Mouse (Mus musculus): Measurements from ENCODE around the gene Scaper. TPM values are rescaled to one million over a fixed set of nuclear protein-coding genes. Genes with fewer than 3 reads are reported as not detected.

Gene Scaper
- 9.3 and 9.4 TPM in 2 replicates for polyA plus RNA-seq (2015; fragmentation: Nextera tagmentation; extraction: Ambion mirVana)

DNA sequence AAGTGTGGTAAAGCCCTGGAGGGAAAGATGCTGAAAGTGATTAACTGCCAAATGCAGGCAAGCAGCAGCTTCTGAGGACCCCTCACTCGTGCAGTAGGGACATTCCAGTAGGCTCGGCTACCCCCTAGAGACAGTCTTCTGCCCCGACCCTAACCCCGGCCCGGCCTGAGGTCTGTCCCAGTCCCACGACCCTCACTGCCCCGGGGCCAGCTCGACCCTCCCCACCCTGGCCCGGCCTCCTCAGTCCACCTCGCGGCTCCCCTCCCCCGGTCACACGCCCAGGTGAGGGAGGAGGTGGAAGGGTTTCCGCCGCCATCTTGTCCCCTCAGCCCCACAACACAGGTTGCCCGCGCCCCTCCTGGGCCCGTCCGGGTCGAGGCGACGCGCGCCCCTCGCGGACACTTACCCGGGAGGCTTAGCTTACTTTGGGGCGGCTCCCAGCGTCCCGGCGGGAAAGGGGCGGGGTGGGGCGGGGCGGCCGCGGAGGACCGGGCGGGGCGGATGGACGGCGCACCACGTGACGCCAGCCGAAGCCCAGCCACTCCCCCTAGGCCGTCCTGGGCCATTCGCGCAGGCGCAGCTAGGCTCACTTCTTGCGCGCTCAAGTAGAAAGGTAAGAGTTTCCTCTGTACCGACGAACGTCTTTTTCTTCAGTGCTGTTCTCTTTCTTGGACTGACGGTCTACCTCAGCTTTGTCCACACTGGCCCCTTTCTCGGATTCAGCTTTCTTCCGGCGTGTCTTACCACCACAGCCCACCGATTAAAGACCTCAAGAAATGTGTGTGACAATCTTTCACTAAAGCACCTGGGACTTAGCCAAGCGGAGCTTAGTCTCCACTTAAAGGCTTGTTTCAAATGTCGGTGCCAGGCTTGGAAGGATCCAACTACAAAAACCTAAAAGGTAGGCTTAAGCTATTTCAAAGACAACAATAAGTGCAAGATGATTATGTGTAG, at the start of gene Scaper:
Scaper (minus strand) TSS at position 456 of the 954 bp plus-strand sequence.
- Histone ChIP-seq H3K4me3 (replicated peaks; ENCODE audit: low read depth, low read length) (peak within 1 kb of the TSS; percentile 82), H3K9ac (ENCODE audit: low read depth, low read length) (peak within 1 kb of the TSS; percentile 88), H3K4me1 (replicated peaks; ENCODE audit: insufficient read depth, low read length) (0 out of 2 replicates have a peak, but pooled peaks cover 10% of the 10 kb centered on the region), H3K27me3 (ENCODE audit: insufficient read depth, low read length) (no peaks in the 10 kb centered on the region), H3K9me3 (replicated peaks; ENCODE audit: low read length) (no peaks in the 10 kb centered on the region), H3K36me3 (ENCODE audit: insufficient read depth, low read length) (no peaks in the 10 kb centered on the region), H3K4me2 (ENCODE audit: low read length) (peak within 1 kb of the TSS; percentile 77), H3K27ac (peak within 1 kb of the TSS; percentile 89)
- DNase-seq (ENCODE audit: low spot score) (peak; percentile 97), ATAC-seq (replicated peaks; ENCODE audit: low FRiP score, low read depth) (peak; percentile 97)
- under 1% methylated on average over 37 of the region's 60 CpGs for WGBS
- TF ChIP-seq CTCF (IDR thresholded peaks at IDR 0.05; ENCODE audit: low read depth): peak; percentile 57; the same call in 1 of the 2 replicates

DNA sequence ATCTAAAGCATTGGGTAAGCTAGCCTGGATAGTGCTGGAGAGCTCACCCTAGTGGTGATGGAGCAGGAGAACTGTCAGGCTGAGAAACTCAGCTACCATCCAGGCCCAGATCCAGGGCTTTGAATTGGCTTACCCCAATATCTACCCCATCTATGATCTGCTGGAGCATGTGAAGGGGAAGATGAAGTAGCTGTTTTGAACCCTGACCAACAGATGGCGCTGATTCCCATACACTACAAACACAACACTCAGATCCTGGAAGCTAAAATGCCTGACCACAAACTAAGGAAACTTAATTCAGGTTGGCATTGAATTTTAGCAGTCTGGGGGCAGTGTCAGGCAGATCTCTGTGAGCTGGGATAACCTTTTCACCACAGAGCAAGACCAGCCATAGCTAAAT, 8.9 kb upstream of the Scaper start:
- Histone ChIP-seq H3K27ac (no peak overlapping the region), H3K4me1 (replicated peaks; ENCODE audit: insufficient read depth, low read length) (no peaks in the 10 kb centered on the region), H3K36me3 (ENCODE audit: insufficient read depth, low read length) (no peaks in the 10 kb centered on the region), H3K27me3 (ENCODE audit: insufficient read depth, low read length) (no peaks in the 10 kb centered on the region), H3K9me3 (replicated peaks; ENCODE audit: low read length) (no peaks in the 10 kb centered on the region), H3K4me2 (ENCODE audit: low read length) (no peak overlapping the region), H3K4me3 (replicated peaks; ENCODE audit: low read depth, low read length) (no peak overlapping the region), H3K9ac (ENCODE audit: low read depth, low read length) (no peak overlapping the region)
- 32% methylated on average over 1 of the region's 1 CpGs for WGBS
- ATAC-seq (replicated peaks; ENCODE audit: low FRiP score, low read depth) (no peak), DNase-seq (ENCODE audit: low spot score) (peak; percentile 30)
- TF ChIP-seq CTCF (IDR thresholded peaks at IDR 0.05; ENCODE audit: low read depth): peak; percentile 61

DNA sequence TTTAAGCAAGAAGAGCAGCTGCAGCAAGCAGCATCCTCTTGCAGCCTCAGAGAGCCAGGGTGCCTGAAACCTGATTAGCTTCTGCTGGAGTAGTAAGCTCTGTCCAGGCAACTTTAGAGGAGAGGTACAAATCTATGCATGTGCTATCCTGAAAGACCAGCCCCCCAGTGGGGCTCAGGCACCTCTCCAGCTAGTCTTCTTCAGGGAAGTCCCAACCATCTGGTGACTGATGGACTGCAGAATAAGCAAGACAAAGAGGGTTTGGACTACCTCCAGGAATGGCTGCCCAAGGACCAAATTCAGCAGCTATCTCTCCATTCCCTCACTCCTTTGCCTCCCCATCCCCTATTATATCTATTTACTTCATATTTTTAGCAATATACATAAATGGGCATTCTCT, 3.4 kb upstream of the Scaper start:
- no peak for ATAC-seq (replicated peaks; ENCODE audit: low FRiP score, low read depth)
- Histone ChIP-seq H3K4me1 (replicated peaks; ENCODE audit: insufficient read depth, low read length) (0 out of 2 replicates have a peak, but pooled peaks cover 10% of the 10 kb centered on the region), H3K27me3 (ENCODE audit: insufficient read depth, low read length) (no peaks in the 10 kb centered on the region), H3K9me3 (replicated peaks; ENCODE audit: low read length) (no peaks in the 10 kb centered on the region), H3K36me3 (ENCODE audit: insufficient read depth, low read length) (no peaks in the 10 kb centered on the region), H3K9ac (ENCODE audit: low read depth, low read length) (no peak overlapping the region), H3K4me3 (replicated peaks; ENCODE audit: low read depth, low read length) (no peak overlapping the region), H3K4me2 (ENCODE audit: low read length) (no peak overlapping the region), H3K27ac (no peak overlapping the region)
- TF ChIP-seq CTCF (IDR thresholded peaks at IDR 0.05; ENCODE audit: low read depth): no peak
- DNase-seq (ENCODE audit: low spot score): no peak

DNA sequence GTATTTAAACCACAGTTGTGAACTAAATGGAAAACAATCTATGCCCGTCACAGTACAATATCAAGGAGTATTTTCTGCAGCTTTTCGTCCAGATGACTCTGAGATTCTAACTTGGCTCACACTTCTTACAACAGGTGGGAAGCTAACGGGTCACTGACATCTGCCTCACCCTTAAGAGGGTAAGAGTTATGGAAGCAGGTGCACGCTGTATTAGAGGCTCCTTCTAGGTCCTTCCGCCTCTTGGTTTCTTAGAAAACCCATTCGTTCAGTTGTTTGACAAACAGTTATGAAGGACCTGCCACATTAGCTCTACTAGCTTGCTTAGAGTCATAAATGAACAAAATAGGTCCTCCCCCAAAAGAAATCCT, 683 bp upstream of the Scaper start:
- H3K4me2 ChIP-seq (ENCODE audit: low read length): peak overlapping the region; percentile 77
- H3K9me3 ChIP-seq (replicated peaks; ENCODE audit: low read length): no peaks in the 10 kb centered on the region
- H3K27ac ChIP-seq: peak overlapping the region; percentile 89
- H3K4me3 ChIP-seq (replicated peaks; ENCODE audit: low read depth, low read length): peak overlapping the region; percentile 82
- H3K27me3 ChIP-seq (ENCODE audit: insufficient read depth, low read length): no peaks in the 10 kb centered on the region
- DNase-seq (ENCODE audit: low spot score) (peak; percentile 3), ATAC-seq (replicated peaks; ENCODE audit: low FRiP score, low read depth) (no peak)
- H3K4me1 ChIP-seq (replicated peaks; ENCODE audit: insufficient read depth, low read length): 0 out of 2 replicates have a peak, but pooled peaks cover 10% of the 10 kb centered on the region
- no peak for TF ChIP-seq CTCF (IDR thresholded peaks at IDR 0.05; ENCODE audit: low read depth)
- no peaks in the 10 kb centered on the region for H3K36me3 ChIP-seq (ENCODE audit: insufficient read depth, low read length)
- 34% methylated on average over 6 of the region's 6 CpGs for WGBS
- H3K9ac ChIP-seq (ENCODE audit: low read depth, low read length): peak overlapping the region; percentile 88

DNA sequence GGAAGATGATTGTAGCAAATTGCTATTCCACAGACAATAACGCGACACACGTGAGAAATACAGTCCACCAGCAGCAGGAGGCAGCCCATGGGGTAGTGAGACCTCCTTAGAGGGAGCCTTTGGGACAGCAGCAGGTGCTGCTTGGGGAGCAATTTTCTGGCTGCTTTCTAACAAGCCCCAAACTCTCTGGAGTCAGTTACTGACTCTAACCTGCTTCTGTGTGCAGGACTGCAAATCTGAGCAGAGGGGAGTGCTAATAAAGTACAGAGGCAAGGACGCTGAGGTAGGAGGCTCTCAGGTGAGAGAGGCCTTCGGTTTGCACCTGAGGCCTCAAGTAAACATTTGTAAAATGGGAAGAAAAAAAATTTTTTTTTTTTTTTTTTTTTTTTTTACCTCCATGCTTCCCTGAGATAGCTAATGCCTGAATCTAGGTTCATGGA, 675 bp downstream of the Scaper start:
- H3K4me2 ChIP-seq (ENCODE audit: low read length): peak overlapping the region; percentile 77
- DNase-seq (ENCODE audit: low spot score) (peak; percentile 22), ATAC-seq (replicated peaks; ENCODE audit: low FRiP score, low read depth) (no peak)
- TF ChIP-seq CTCF (IDR thresholded peaks at IDR 0.05; ENCODE audit: low read depth): no peak
- H3K36me3 ChIP-seq (ENCODE audit: insufficient read depth, low read length): no peaks in the 10 kb centered on the region
- 0 out of 2 replicates have a peak, but pooled peaks cover 10% of the 10 kb centered on the region for H3K4me1 ChIP-seq (replicated peaks; ENCODE audit: insufficient read depth, low read length)
- peak overlapping the region; percentile 89; the same call in 1 of the 2 replicates for H3K27ac ChIP-seq
- 35% methylated on average over 5 of the region's 5 CpGs for WGBS
- peak overlapping the region; percentile 88 for H3K9ac ChIP-seq (ENCODE audit: low read depth, low read length)
- H3K27me3 ChIP-seq (ENCODE audit: insufficient read depth, low read length): no peaks in the 10 kb centered on the region
- H3K9me3 ChIP-seq (replicated peaks; ENCODE audit: low read length): no peaks in the 10 kb centered on the region
- H3K4me3 ChIP-seq (replicated peaks; ENCODE audit: low read depth, low read length): peak overlapping the region; percentile 82

DNA sequence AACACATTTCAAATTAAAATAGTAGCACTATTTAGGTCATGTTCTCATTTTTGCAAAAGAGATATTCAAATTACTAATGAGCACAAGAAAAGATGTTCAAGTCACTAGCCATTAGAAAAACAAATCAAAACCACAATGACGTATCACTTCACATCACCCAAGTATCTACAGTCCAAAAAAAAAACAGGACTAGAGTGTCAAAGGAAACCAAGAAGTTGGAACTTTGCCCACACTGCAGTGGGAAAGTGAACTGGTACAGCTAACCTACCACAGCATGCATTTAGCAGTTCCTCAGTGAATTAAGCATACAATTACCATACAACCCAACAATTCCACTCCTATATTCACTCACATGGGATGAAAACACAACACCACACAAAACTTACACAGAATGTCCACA, 5.4 kb downstream of the Scaper start:
- no peak for TF ChIP-seq CTCF (IDR thresholded peaks at IDR 0.05; ENCODE audit: low read depth)
- Histone ChIP-seq H3K27me3 (ENCODE audit: insufficient read depth, low read length) (no peaks in the 10 kb centered on the region), H3K4me3 (replicated peaks; ENCODE audit: low read depth, low read length) (no peak overlapping the region), H3K4me1 (replicated peaks; ENCODE audit: insufficient read depth, low read length) (no peaks in the 10 kb centered on the region), H3K9ac (ENCODE audit: low read depth, low read length) (no peak overlapping the region), H3K27ac (no peak overlapping the region), H3K36me3 (ENCODE audit: insufficient read depth, low read length) (no peaks in the 10 kb centered on the region), H3K9me3 (replicated peaks; ENCODE audit: low read length) (no peaks in the 10 kb centered on the region), H3K4me2 (ENCODE audit: low read length) (no peak overlapping the region)
- WGBS: 52% methylated on average over 1 of the region's 1 CpGs
- no peak for ATAC-seq (replicated peaks; ENCODE audit: low FRiP score, low read depth)
- DNase-seq (ENCODE audit: low spot score): no peak
